Mouse (Mus musculus): ENCODE data around the gene Zim1.

Zim1 gene

DNA sequence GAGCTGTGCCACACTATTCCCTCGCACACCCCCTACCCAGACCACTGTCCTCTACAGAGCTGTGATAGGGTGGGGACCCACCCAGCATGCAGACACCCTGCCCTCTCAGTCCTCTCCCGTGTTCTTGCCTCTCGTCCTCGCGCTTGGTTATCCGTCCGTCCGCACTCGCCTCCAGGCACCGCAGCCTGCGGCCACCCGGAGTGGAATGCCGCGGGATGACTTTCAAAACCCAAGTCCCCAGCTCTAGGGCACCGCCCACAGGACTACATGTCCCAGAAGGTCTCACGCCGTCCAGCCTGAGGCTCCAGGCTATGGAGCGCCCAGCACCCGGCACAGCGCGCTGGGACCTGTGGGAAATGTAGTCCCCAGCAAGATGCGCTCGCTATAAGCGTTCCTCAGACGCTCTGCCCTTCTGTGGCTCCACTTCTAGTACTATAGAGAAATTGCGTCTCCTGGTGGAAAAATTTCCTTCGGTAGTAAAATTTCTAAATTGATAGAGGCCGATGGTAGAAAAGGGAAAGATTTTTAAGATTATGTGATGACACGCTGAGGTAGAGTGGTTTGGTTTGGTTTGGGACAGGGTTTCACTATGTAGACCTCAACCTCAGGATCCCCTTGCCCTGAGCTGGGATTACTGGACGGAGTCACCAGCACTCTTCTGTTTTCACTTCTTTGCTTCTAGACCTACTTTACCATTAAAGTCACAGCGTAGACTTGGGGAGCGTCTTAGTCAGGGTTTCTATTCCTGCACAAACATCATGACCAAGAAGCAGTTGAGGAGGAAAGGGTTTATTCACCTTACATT lies at the start of gene Zim1:
TSS of gene Zim1 (minus strand) at position 210 of the 805 bp plus-strand sequence.
- peak; percentile 93 for DNase-seq

DNA sequence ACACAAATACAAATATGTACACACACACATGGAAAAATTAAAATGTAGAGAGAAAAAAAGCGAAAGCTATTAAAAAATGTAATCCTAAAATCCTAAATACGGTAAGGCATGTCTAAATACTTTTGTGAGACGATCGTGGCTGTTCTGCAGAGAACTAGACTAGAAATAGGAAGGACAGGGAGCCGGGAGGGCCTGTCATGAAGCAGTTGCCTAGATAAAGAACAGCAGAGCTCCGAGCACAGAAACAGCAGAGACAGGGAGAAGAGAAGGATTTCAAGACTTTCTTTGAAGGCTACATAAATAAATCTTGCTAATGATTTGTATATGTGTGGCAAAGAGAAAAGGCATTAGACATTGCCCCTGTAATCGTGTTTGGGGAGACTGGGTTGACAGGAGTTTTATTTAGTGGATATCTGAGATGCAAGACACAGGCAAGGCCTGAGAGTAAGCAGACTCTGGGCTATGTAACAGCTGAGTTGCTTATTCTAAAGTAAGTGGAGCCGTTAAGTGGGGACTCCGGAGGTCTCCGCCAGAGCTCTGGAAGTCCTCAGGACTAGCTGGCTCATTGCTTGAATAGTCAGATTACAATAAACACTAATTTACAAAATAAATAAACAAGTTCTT lies 48.1 kb upstream of the Zim1 start:
- DNase-seq: no peak

- DNase-seq: no peak
Measured at GRCm38 (mm10) chr7:6736060-6736459, 39.8 kb upstream of the Zim1 start.

DNA sequence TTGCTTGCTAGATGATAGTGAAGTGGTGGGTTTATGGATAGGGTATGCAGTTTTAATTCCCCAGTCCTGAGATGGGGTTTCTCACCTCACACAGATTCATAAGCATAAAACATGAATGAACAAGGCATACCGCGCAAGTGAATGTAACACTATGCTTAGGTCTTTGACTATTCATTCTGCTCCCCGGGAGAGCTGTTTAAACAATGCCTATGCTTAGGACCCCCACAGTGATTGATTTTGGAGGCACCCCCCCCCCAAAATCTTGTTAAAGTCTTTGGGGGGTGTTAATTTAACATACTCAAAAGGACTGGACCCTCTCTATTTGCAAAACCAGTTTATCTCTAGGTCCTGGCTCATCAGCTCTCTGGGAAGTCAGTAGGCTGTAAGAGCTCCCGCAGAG lies 35.7 kb upstream of the Zim1 start:
- DNase-seq: no peak

- DNase-seq: no peak
Measured at GRCm38 (mm10) chr7:6731373-6731772, 35.1 kb upstream of the Zim1 start.

- no peak for DNase-seq
Measured at GRCm38 (mm10) chr7:6730801-6731200, 34.6 kb upstream of the Zim1 start.

- DNase-seq: peak; percentile 89
Measured at GRCm38 (mm10) chr7:6730241-6730640, 34.0 kb upstream of the Zim1 start, which contains the start of the genes Peg3 and Usp29. TSS of gene Peg3 (minus strand) at chr7:6730431. TSS of gene Usp29 (plus strand) at chr7:6730578.

GRCm38 (mm10) chr7:6729061-6729817 lies 33.0 kb upstream of the Zim1 start:
- peak; percentile 98 for DNase-seq

GRCm38 (mm10) chr7:6728263-6728931 lies 32.1 kb upstream of the Zim1 start:
- peak; percentile 94 for DNase-seq

GRCm38 (mm10) chr7:6727351-6728121 lies 31.3 kb upstream of the Zim1 start:
- peak; percentile 89 for DNase-seq

- DNase-seq: no peak
Measured at GRCm38 (mm10) chr7:6709396-6709795, 13.1 kb upstream of the Zim1 start.

GRCm38 (mm10) chr7:6708451-6709180 lies 12.4 kb upstream of the Zim1 start:
- DNase-seq: no peak

DNA sequence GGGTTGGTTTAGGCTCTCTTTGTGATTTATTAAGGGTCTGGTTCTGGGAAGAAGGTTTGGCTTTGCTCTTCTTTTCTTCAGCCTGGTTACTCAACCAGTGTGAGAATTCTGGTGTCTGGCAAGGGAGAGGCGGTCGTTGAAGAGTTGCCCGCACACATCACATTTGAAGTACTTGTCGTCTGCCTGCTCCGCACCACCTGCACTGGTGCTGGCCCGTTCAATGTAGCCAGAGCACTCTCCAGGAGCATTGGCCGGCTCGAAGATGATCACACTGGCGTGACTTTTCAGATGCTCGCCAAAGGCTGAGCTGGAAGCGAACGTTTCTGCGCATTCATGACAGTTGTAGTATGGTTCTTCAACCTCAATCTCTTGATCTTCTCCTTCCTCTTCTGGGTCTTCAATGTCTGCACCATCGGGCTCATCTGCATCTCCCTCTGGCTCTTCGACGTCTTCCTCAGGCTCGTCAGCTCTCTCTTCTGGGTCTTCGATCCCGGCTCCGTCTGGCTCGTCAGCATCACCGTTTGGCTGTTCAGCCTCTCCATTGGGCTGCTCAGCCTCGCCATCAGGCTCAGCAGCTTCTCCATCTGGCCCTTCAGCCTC lies 11.3 kb upstream of the Zim1 start:
- no peak for DNase-seq

GRCm38 (mm10) chr7:6699230-6699629 lies 3.0 kb upstream of the Zim1 start:
- DNase-seq: no peak

- DNase-seq: no peak
Measured at GRCm38 (mm10) chr7:6685511-6685910, 10.7 kb downstream of the Zim1 start.

DNA sequence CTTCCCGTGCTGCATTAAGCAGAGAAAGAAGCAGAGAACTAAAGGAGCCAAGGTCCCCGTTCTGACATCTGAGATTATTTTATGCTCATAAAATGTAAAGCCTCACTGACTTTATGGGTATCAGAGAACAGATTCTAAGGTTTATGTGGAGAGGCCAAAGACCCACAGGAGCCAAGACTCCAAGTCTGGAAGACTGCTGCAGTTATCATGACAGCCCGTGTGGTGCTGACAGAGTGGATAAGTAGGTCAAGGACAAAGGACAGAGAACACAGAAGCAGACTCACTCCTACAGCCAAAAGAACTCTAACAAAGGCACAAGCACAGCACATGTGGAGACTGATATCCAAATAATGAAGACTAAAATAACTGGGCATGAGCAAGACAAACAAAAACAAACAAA lies 29.5 kb downstream of the Zim1 start:
- no peak for DNase-seq

DNA sequence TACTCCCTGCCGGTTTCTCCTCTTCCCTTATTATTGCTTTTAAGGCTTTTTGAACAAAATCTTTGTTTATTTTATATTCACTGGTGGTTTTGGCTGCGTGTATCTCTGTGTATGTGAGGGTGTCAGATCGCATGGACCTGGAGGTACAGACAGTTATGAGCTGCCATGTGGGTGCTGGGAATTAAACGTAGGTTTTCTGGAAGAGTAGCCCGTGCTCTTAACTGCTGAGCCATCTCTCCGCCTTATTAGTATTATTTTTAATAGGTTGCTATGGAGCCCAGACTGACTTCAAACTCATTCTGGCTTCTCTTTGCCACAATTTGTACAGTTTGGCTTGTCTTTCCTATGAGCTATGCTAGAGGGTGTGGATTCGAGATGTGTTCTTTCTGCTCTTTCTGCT lies 32.8 kb downstream of the Zim1 start:
- no peak for DNase-seq

GRCm38 (mm10) chr7:6659605-6660004 lies 36.6 kb downstream of the Zim1 start:
- peak; percentile 31 for DNase-seq

- DNase-seq: no peak
Measured at GRCm38 (mm10) chr7:6658606-6659005, 37.6 kb downstream of the Zim1 start.

GRCm38 (mm10) chr7:6652151-6652550 lies 44.1 kb downstream of the Zim1 start:
- DNase-seq: no peak

GRCm38 (mm10) chr7:6651221-6651620 lies 45.0 kb downstream of the Zim1 start:
- DNase-seq: no peak
